Mouse (Mus musculus) spleen, postnatal 0 days (tissue): ENCODE data around the gene Gm10203. TPM values are rescaled to one million over a fixed set of nuclear protein-coding genes. Genes with fewer than 3 reads are reported as not detected.

Experiments used
- polyA plus RNA-seq: library from polyadenylated mRNA; unstranded; fragments of >200 nt; fragmentation: Nextera tagmentation; extraction: Ambion mirVana; gene quantifications from 2 replicates; pipeline ENCODE4 v1.2.1, GENCODE M21; 2015

The Gm10203 gene
- not detected in 2 replicates for polyA plus RNA-seq

GRCm38 (mm10) chr6:149129870-149130269, at the start of gene Gm10203:
Gene Gm10203 (plus strand): TSS chr6:149130170.

GRCm38 (mm10) chr6:149101076-149101942, 28.7 kb upstream of the Gm10203 start, which contains the start of gene Dennd5b:
Gene Dennd5b (minus strand): TSS chr6:149101680.

GRCm38 (mm10) chr6:149139471-149139870, 9.5 kb downstream of the Gm10203 start, which contains the start of gene Etfbkmt:
Gene Etfbkmt (plus strand): TSS chr6:149139849.

Other genes with a start within 250 kb of the Gm10203 start
- 9.4 and 10.3 TPM in 2 replicates for gene Caprin2, start 233.9 kb upstream of the Gm10203 start, polyA plus RNA-seq
- gene Sinhcaf, start 183.7 kb upstream of the Gm10203 start, polyA plus RNA-seq = 23.2 and 25.7 TPM in 2 replicates
- gene Dennd5b, start 28.5 kb upstream of the Gm10203 start, polyA plus RNA-seq = 1.4 and 1.9 TPM in 2 replicates
- 18.6 and 18.8 TPM in 2 replicates for gene Etfbkmt, start 9.7 kb downstream of the Gm10203 start, polyA plus RNA-seq
- 11.6 and 12.8 TPM in 2 replicates for gene Amn1, start 58.5 kb downstream of the Gm10203 start, polyA plus RNA-seq
- gene Resf1, start 179.2 kb downstream of the Gm10203 start, polyA plus RNA-seq = 45.2 and 59.3 TPM in 2 replicates